Mouse (Mus musculus): ENCODE data around the gene Plin3. TPM values are rescaled to one million over a fixed set of nuclear protein-coding genes. Genes with fewer than 3 reads are reported as not detected.

Plin3 gene
- polyA plus RNA-seq (2021; fragmentation: Nextera tagmentation): 8.1 and 8.5 TPM in 2 replicates
- long read RNA-seq, experiment 1, transcript Plin3-201 (8 exons, 3,645 nt): major isoform, 37 of 108 reads
- long read RNA-seq, experiment 1, partial matches to known transcripts: 63 of 108 reads
- long read RNA-seq, experiment 1, other reads (novel, unspliced or antisense): 8 of 108 reads
- long read RNA-seq, experiment 2, transcript Plin3-201 (8 exons, 3,645 nt): major isoform, 5 of 25 reads
- long read RNA-seq, experiment 2, partial matches to known transcripts: 13 of 25 reads
- long read RNA-seq, experiment 2, other reads (novel, unspliced or antisense): 7 of 25 reads

GRCm38 (mm10) chr17:56292531-56293222, at the start of gene Plin3:
Gene Plin3, minus strand, starts transcription at chr17:56292873.

GRCm38 (mm10) chr17:56325450-56326152, 32.9 kb upstream of the Plin3 start, which contains the start of gene Kdm4b:
Gene Kdm4b, plus strand, starts transcription at chr17:56326062.

GRCm38 (mm10) chr17:56303160-56303846, 10.6 kb upstream of the Plin3 start, which contains the start of gene Uhrf1:
Gene Uhrf1, plus strand, starts transcription at chr17:56303321.

GRCm38 (mm10) chr17:56300186-56300585, 7.5 kb upstream of the Plin3 start, which contains the start of gene Arrdc5:
Gene Arrdc5, minus strand, starts transcription at chr17:56300286.

GRCm38 (mm10) chr17:56276643-56277566, 15.8 kb downstream of the Plin3 start, which contains the start of gene Ticam1:
Gene Ticam1, minus strand, starts transcription at chr17:56276786.

GRCm38 (mm10) chr17:56256239-56256881, 36.3 kb downstream of the Plin3 start, which contains the start of gene Fem1a:
Gene Fem1a, plus strand, starts transcription at chr17:56256810.

Other genes starting within 250 kb of the Plin3 start
- gene Ubxn6, start 217.8 kb downstream of the Plin3 start, polyA plus RNA-seq (2021; fragmentation: Nextera tagmentation): 83.6 and 103 TPM in 2 replicates
- gene Hdgfl2, start 213.2 kb downstream of the Plin3 start, polyA plus RNA-seq (2021; fragmentation: Nextera tagmentation): 69.1 and 75.3 TPM in 2 replicates
- gene Plin4, start 183.1 kb downstream of the Plin3 start, polyA plus RNA-seq (2021; fragmentation: Nextera tagmentation): 0.04 and 0.28 TPM in 2 replicates
- 0.95 and 1.1 TPM in 2 replicates for gene Plin5, start 175.3 kb downstream of the Plin3 start, polyA plus RNA-seq (2021; fragmentation: Nextera tagmentation)
- gene Lrg1, start 170.9 kb downstream of the Plin3 start, polyA plus RNA-seq (2021; fragmentation: Nextera tagmentation): 2.7 and 5.0 TPM in 2 replicates
- gene Sema6b, start 152.5 kb downstream of the Plin3 start, polyA plus RNA-seq (2021; fragmentation: Nextera tagmentation): 3.8 and 23.7 TPM in 2 replicates
- 10.0 and 10.5 TPM in 2 replicates for gene Tnfaip8l1, start 130.4 kb downstream of the Plin3 start, polyA plus RNA-seq (2021; fragmentation: Nextera tagmentation)
- gene Mydgf, start 109.0 kb downstream of the Plin3 start, polyA plus RNA-seq (2021; fragmentation: Nextera tagmentation): 73.7 and 82.8 TPM in 2 replicates
- 17.5 and 18.3 TPM in 2 replicates for gene Dpp9, start 74.0 kb downstream of the Plin3 start, polyA plus RNA-seq (2021; fragmentation: Nextera tagmentation)
- 8.6 and 8.9 TPM in 2 replicates for gene Fem1a, start 36.1 kb downstream of the Plin3 start, polyA plus RNA-seq (2021; fragmentation: Nextera tagmentation)
- gene Ticam1, start 16.1 kb downstream of the Plin3 start, polyA plus RNA-seq (2021; fragmentation: Nextera tagmentation): 1.8 and 3.6 TPM in 2 replicates
- gene Arrdc5, start 7.4 kb upstream of the Plin3 start, polyA plus RNA-seq (2021; fragmentation: Nextera tagmentation): not detected in 2 replicates
- 0.33 TPM in 2 replicates for gene Uhrf1, start 10.4 kb upstream of the Plin3 start, polyA plus RNA-seq (2021; fragmentation: Nextera tagmentation)
- 19.2 and 22.4 TPM in 2 replicates for gene Kdm4b, start 33.2 kb upstream of the Plin3 start, polyA plus RNA-seq (2021; fragmentation: Nextera tagmentation)
- gene Ptprs, start 183.6 kb upstream of the Plin3 start, polyA plus RNA-seq (2021; fragmentation: Nextera tagmentation): 125 and 188 TPM in 2 replicates
- gene Znrf4, start 219.6 kb upstream of the Plin3 start, polyA plus RNA-seq (2021; fragmentation: Nextera tagmentation): not detected in 2 replicates

Measured in left cerebral cortex, adult 6 months (tissue).